Mouse (Mus musculus) cerebellum, adult 2 months (tissue): ENCODE measurements around the gene Pwwp2b.

Source experiments
- CTCF ChIP-seq: fragments of 200-500 bp; IDR thresholded peaks from 2 replicates; pipeline ENCODE4 v1.5.1; 2011; ENCODE audit warnings: low read depth, mild to moderate bottlenecking, control low read depth, low read length, moderate library complexity, borderline replicate concordance; ENCODE audit not compliant: insufficient read depth
- POLR2A ChIP-seq: fragments of 200-500 bp; IDR thresholded peaks from 2 replicates; pipeline ENCODE4 v1.6.1; 2011; ENCODE audit warnings: low read length, control low read depth, borderline replicate concordance; ENCODE audit not compliant: insufficient read depth

- TF ChIP-seq POLR2A = no peak
- no peak for TF ChIP-seq CTCF
Observed at GRCm38 (mm10) chr7:139211761-139212160, 36.5 kb upstream of the Pwwp2b start.
